Mouse (Mus musculus) liver, postnatal 0 days (tissue): ENCODE measurements around the gene Diras2. TPM values are rescaled to one million over a fixed set of nuclear protein-coding genes. Genes with fewer than 3 reads are reported as not detected.

Experiments used
- ATAC-seq: fragments of 200-750 bp; cut with Nextera tagmentation; 2 replicates; pipeline ENCODE4 v1.8.0; 2017; ENCODE audit warnings: mild to moderate bottlenecking, moderate library complexity
- DNase-seq: peaks from one replicate; pipeline ENCODE4 v3.0.0-alpha.2; 2016
- H3K27ac ChIP-seq: fragments of 300-500 bp; sonication (generic); 2 replicates; pipeline ENCODE4 v1.5.1; 2014; ENCODE audit warnings: antibody characterized with exemption, moderate library complexity, mild to moderate bottlenecking, low read depth
- H3K27me3 ChIP-seq: fragments of 300-500 bp; sonication (generic); 2 replicates; pipeline ENCODE4 v1.6.1; 2014; ENCODE audit warnings: low read length, control low read depth, mixed read lengths; ENCODE audit not compliant: insufficient read depth
- H3K36me3 ChIP-seq: fragments of 300-500 bp; sonication (generic); replicated peaks from 2 replicates; pipeline ENCODE4 v1.6.1; 2014; ENCODE audit warnings: mild to moderate bottlenecking, control low read depth, low read length, moderate library complexity, mixed read lengths; ENCODE audit not compliant: insufficient read depth
- H3K4me1 ChIP-seq: fragments of 300-500 bp; sonication (generic); 2 replicates; pipeline ENCODE4 v1.6.1; 2014; ENCODE audit warnings: antibody characterized with exemption, mild to moderate bottlenecking, control low read depth; ENCODE audit not compliant: insufficient read depth
- H3K4me2 ChIP-seq: fragments of 300-500 bp; sonication (generic); 2 replicates; pipeline ENCODE4 v1.6.1; 2014; ENCODE audit warnings: low read depth, mild to moderate bottlenecking, low read length, moderate library complexity, mixed read lengths
- H3K4me3 ChIP-seq: fragments of 300-500 bp; sonication (generic); 2 replicates; pipeline ENCODE4 v1.5.1; 2014; ENCODE audit warnings: low read depth, low read length
- H3K9ac ChIP-seq: fragments of 300-500 bp; sonication (generic); replicated peaks from 2 replicates; pipeline ENCODE4 v1.6.1; 2014; ENCODE audit warnings: mild to moderate bottlenecking, moderate library complexity
- H3K9me3 ChIP-seq: fragments of 300-500 bp; sonication (generic); 2 replicates; pipeline ENCODE4 v1.6.1; 2016; ENCODE audit warnings: mild to moderate bottlenecking, control low read depth, low read length, mixed read lengths
- CTCF ChIP-seq: sonication (generic); IDR thresholded peaks from 2 replicates; pipeline ENCODE4 v1.5.1; 2016; ENCODE audit warnings: antibody characterized with exemption, low read depth
- EP300 ChIP-seq: IDR thresholded peaks from 2 replicates; pipeline ENCODE4 v1.6.1; 2016; ENCODE audit warnings: antibody characterized with exemption, low read depth, mild to moderate bottlenecking
- WGBS: fragments of 180-500 bp; shearing (Covaris S2); extraction: QIAGEN DNeasy Blood & Tissue Kit; methylation state at CpG from one replicate; pipeline ENCODE4 v1.1.7; 2014; ENCODE audit not compliant: insufficient replicate concordance; 5-methylcytosine and 5-hydroxymethylcytosine counted together
- polyA plus RNA-seq: library from polyadenylated mRNA; unstranded; fragments of >200 nt; fragmentation: Nextera tagmentation; extraction: Ambion mirVana; gene quantifications from 2 replicates; pipeline ENCODE4 v1.2.1, GENCODE M21; 2015

Diras2 gene
- polyA plus RNA-seq, 1 experiment from 2014 or later: 0.12 TPM

DNA sequence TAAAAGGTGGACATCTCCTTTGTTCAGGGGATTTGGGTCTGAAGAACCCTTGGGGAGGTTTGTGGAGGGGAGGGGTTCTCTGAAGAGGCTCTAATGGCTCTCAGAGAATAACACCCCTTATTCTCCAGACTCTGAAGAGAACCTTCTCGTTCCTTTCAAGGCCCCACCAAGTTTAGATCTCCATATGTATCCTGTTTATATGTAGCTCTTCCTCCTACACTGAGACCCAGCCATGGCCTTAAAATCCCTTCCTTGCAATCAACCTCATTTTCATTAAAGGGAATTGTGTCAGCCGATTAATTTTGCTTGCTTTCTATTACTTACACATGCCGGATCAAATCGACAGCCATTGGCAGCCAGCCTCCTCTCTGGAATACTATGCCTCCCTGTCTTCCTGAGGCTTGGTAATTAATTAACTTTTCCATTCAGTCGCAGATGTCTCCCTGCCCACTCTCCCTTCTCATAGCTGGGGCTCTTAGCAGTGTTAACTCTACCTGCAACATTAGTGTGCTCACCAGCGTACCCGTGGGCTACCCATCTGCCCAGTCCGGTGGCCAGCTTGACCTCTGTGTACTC, 38.2 kb upstream of the Diras2 start:
- DNase-seq: no peak
- TF ChIP-seq EP300 (no peak), CTCF (no peak)
- Histone ChIP-seq H3K36me3 (no peaks in the 10 kb centered on the region), H3K9ac (no peak overlapping the region), H3K4me2 (no peak overlapping the region), H3K27me3 (no peaks in the 10 kb centered on the region), H3K4me3 (no peak overlapping the region), H3K27ac (no peak overlapping the region), H3K9me3 (no peaks in the 10 kb centered on the region), H3K4me1 (peaks cover 17% of the 10 kb centered on the region)
- no peak for ATAC-seq
- WGBS: 52% methylated on average over 8 of the region's 8 CpGs

GRCm38 (mm10) chr13:52566777-52567176, 35.7 kb upstream of the Diras2 start:
- Histone ChIP-seq H3K4me3 (no peak overlapping the region), H3K4me2 (peak overlapping the region; percentile 32; the same call in 1 of the 2 replicates), H3K4me1 (peaks cover 17% of the 10 kb centered on the region), H3K27ac (peak overlapping the region; percentile 71), H3K27me3 (no peaks in the 10 kb centered on the region), H3K9ac (no peak overlapping the region), H3K36me3 (no peaks in the 10 kb centered on the region), H3K9me3 (no peaks in the 10 kb centered on the region)
- TF ChIP-seq CTCF (0 out of 2 replicates have a peak, but pooled peaks have one; percentile 11), EP300 (no peak)
- peak; percentile 44; the same call in 1 of the 2 replicates for ATAC-seq
- WGBS: 39% methylated on average over 7 of the region's 7 CpGs
- peak; percentile 38 for DNase-seq

DNA sequence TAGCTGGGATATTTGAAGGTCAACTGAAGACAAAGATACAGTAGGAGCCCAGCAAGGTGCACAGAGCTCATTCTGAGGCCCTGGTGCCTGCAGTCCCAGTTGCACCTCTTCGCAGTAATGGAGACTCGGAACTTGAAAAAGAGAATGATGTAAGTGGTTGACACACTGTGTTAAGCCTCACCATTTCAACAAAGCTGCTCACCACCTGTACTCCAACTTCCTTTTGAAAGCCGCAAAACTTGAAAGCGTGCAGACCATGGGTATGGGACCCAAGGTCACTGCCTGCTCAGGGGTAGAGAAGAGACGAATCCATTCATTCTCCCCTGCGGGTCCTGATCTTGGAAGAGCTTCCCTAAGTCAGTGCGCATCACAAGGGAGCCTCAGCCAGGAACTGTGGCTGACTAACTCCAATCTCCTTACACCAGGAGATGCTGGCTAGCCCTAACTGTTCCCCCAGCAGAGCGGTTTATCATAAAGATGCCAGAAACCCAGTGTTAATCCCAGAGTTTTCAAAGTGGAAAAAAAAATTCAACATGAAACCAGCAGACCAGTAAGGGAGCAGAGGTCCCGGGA, 35.2 kb upstream of the Diras2 start:
- Histone ChIP-seq H3K27me3 (no peaks in the 10 kb centered on the region), H3K36me3 (no peaks in the 10 kb centered on the region), H3K4me1 (peaks cover 12% of the 10 kb centered on the region), H3K4me2 (peak overlapping the region; percentile 32; the same call in 1 of the 2 replicates), H3K9ac (no peak overlapping the region), H3K27ac (peak overlapping the region; percentile 71), H3K9me3 (no peaks in the 10 kb centered on the region), H3K4me3 (no peak overlapping the region)
- no peak for DNase-seq
- 62% methylated on average over 9 of the region's 9 CpGs for WGBS
- ATAC-seq: no peak
- TF ChIP-seq EP300 (no peak), CTCF (no peak)

- H3K4me2 ChIP-seq: no peak overlapping the region
- no peak for ATAC-seq
- H3K9me3 ChIP-seq: no peaks in the 10 kb centered on the region
- H3K36me3 ChIP-seq: no peaks in the 10 kb centered on the region
- TF ChIP-seq CTCF (peak; percentile 67), EP300 (no peak)
- H3K4me3 ChIP-seq: no peak overlapping the region
- DNase-seq: no peak
- peaks cover 12% of the 10 kb centered on the region for H3K4me1 ChIP-seq
- H3K27ac ChIP-seq: 0 out of 2 replicates have a peak overlapping the region, but pooled peaks have one; percentile 71
- H3K9ac ChIP-seq: no peak overlapping the region
- WGBS: 76% methylated on average over 18 of the region's 18 CpGs
- H3K27me3 ChIP-seq: no peaks in the 10 kb centered on the region
Observed at GRCm38 (mm10) chr13:52565103-52565739, 34.1 kb upstream of the Diras2 start.

- Histone ChIP-seq H3K27ac (no peak overlapping the region), H3K4me3 (no peak overlapping the region), H3K4me1 (peaks cover 5% of the 10 kb centered on the region; the same call in 1 of the 2 replicates), H3K4me2 (no peak overlapping the region), H3K36me3 (no peaks in the 10 kb centered on the region), H3K27me3 (no peaks in the 10 kb centered on the region), H3K9me3 (no peaks in the 10 kb centered on the region), H3K9ac (no peak overlapping the region)
- no peak for DNase-seq
- TF ChIP-seq CTCF (no peak), EP300 (no peak)
- no peak for ATAC-seq
- WGBS: 54% methylated on average over 4 of the region's 4 CpGs
Observed at GRCm38 (mm10) chr13:52562166-52562571, 31.1 kb upstream of the Diras2 start.

GRCm38 (mm10) chr13:52561367-52562165, 30.5 kb upstream of the Diras2 start:
- Histone ChIP-seq H3K9me3 (no peaks in the 10 kb centered on the region), H3K4me3 (no peak overlapping the region), H3K27ac (no peak overlapping the region), H3K4me2 (no peak overlapping the region), H3K36me3 (no peaks in the 10 kb centered on the region), H3K27me3 (no peaks in the 10 kb centered on the region), H3K9ac (no peak overlapping the region), H3K4me1 (peaks cover 3% of the 10 kb centered on the region; the same call in 1 of the 2 replicates)
- ATAC-seq (no peak), DNase-seq (no peak)
- WGBS: 90% methylated on average over 8 of the region's 8 CpGs
- TF ChIP-seq EP300: no peak
- TF ChIP-seq CTCF: no peak
